Comparison of ENCODE assay signal across 8 mouse cellular contexts in the genomic region with DNA sequence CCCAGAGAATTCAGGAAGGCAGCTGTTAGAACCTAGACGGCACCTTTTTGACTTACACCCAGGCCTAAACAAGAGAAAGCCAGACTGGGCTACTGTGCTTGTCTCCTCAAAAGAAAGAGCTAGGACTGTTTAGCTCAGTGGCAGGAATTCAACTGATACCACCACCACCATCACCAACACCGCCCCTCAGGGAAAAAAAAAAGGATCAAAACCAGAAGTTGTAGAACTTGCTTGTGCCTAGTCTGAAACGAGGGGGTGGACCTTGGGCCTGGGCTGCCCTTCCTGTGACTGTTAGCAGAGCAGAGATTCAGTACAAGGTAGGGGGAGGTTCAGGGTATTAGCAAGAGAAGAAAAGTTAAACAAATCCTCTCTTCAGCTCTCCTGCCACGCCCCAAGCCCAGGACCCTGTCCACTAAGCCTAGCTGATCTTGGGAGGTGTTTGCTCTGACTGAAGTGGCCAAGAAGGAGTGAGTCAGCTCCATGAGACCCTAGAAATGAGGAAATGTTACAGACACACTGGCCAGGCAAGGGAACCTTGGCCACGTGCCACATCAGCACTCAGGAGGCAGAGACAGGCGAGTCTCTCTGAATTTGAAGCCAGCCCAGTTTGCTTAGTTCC. TPM values are rescaled to one million over a fixed set of nuclear protein-coding genes. Genes with fewer than 3 reads are reported as not detected.
A peak's percentile ranks its signal among the peaks of the same experiment; 100 is the strongest.
DNase-seq lines count a peak whose midpoint lies in the region; ATAC-seq and TF ChIP-seq lines count a peak whose summit lies in the region.

No protein-coding gene starts in this region.

- peak; percentile 21; the same call in 1 of the 2 replicates for ATAC-seq in forebrain, postnatal 0 days
- ATAC-seq in intestine, postnatal 0 days = peak; percentile 7; the same call in 1 of the 2 replicates
- peak; percentile 41 for ATAC-seq in stomach, postnatal 0 days (ENCODE audit: low FRiP score, low TSS enrichment)

- TF ChIP-seq EP300 in stomach, postnatal 0 days (optimal IDR thresholded peaks at IDR 0.05) = no peak

- H3K27ac ChIP-seq in forebrain, postnatal 0 days (ENCODE audit: low read depth, low read length) = peak overlapping the region; percentile 76
- peak overlapping the region; percentile 90 for H3K27ac ChIP-seq in intestine, postnatal 0 days (ENCODE audit: low read depth, low read length)
- peak overlapping the region; percentile 93 for H3K27ac ChIP-seq in stomach, postnatal 0 days (replicated peaks)

- DNase-seq in embryo, embryonic 11 days = peak; percentile 19
- DNase-seq in embryo, embryonic 10.5 days (ENCODE audit: low spot score) = no peak
- DNase-seq in MEL-GATA-1-ER (ENCODE audit: extremely low read depth, low read depth) = peak; percentile 19
- peak; percentile 45 for DNase-seq in forebrain, postnatal 0 days
- DNase-seq in lung, postnatal 25 days (ENCODE audit: low spot score) = peak; percentile 43
- DNase-seq in stomach, postnatal 0 days (ENCODE audit: low spot score) = peak; percentile 47
- no peak for DNase-seq in gastrocnemius, adult 8-10 months (ENCODE audit: low spot score in 2 of 2)

- no peak for TF ChIP-seq CTCF in forebrain, postnatal 0 days (IDR thresholded peaks at IDR 0.05; ENCODE audit: low read depth)
- TF ChIP-seq CTCF in intestine, postnatal 0 days (IDR thresholded peaks at IDR 0.05; ENCODE audit: low read depth) = no peak
- no peak for TF ChIP-seq CTCF in stomach, postnatal 0 days (IDR thresholded peaks at IDR 0.05; ENCODE audit: low read depth)

- H3K4me2 ChIP-seq in forebrain, postnatal 0 days (ENCODE audit: low read depth) = peak overlapping the region; percentile 78
- peak overlapping the region; percentile 91 for H3K4me2 ChIP-seq in intestine, postnatal 0 days (replicated peaks; ENCODE audit: low read depth)
- H3K4me2 ChIP-seq in stomach, postnatal 0 days (replicated peaks; ENCODE audit: low read depth) = peak overlapping the region; percentile 79

- peak overlapping the region; percentile 81 for H3K4me3 ChIP-seq in forebrain, postnatal 0 days (ENCODE audit: low read depth, low read length)
- H3K4me3 ChIP-seq in intestine, postnatal 0 days (ENCODE audit: low read depth, low read length) = peak overlapping the region; percentile 88
- peak overlapping the region; percentile 79 for H3K4me3 ChIP-seq in stomach, postnatal 0 days (ENCODE audit: low read depth, low read length)

- H3K36me3 ChIP-seq in forebrain, postnatal 0 days (ENCODE audit: insufficient read depth) = peaks cover 15% of the 10 kb centered on the region
- peaks cover 21% of the 10 kb centered on the region; the same call in 1 of the 2 replicates for H3K36me3 ChIP-seq in intestine, postnatal 0 days (ENCODE audit: control insufficient read depth, insufficient read depth)
- H3K36me3 ChIP-seq in stomach, postnatal 0 days (ENCODE audit: control insufficient read depth, insufficient read depth, low read length) = peaks cover 14% of the 10 kb centered on the region

- no peaks in the 10 kb centered on the region for H3K9me3 ChIP-seq in forebrain, postnatal 0 days (ENCODE audit: low read length)
- H3K9me3 ChIP-seq in intestine, postnatal 0 days (ENCODE audit: control insufficient read depth) = no peaks in the 10 kb centered on the region
- no peaks in the 10 kb centered on the region for H3K9me3 ChIP-seq in stomach, postnatal 0 days (ENCODE audit: control insufficient read depth, low read length)

- H3K9ac ChIP-seq in forebrain, postnatal 0 days = peak overlapping the region; percentile 97
- peak overlapping the region; percentile 85 for H3K9ac ChIP-seq in intestine, postnatal 0 days (ENCODE audit: low read depth, low read length)
- H3K9ac ChIP-seq in stomach, postnatal 0 days (ENCODE audit: low read length) = peak overlapping the region; percentile 94

- H3K27me3 ChIP-seq in forebrain, postnatal 0 days (ENCODE audit: insufficient read depth, low read length) = no peaks in the 10 kb centered on the region
- no peaks in the 10 kb centered on the region for H3K27me3 ChIP-seq in intestine, postnatal 0 days (replicated peaks; ENCODE audit: control insufficient read depth, insufficient read depth, low read length)
- H3K27me3 ChIP-seq in stomach, postnatal 0 days (ENCODE audit: control insufficient read depth, insufficient read depth, low read length) = no peaks in the 10 kb centered on the region

- 54% methylated on average over 6 of the region's 6 CpGs for WGBS in forebrain, postnatal 0 days
- 21% methylated on average over 6 of the region's 6 CpGs for WGBS in intestine, postnatal 0 days
- 27% methylated on average over 6 of the region's 6 CpGs for WGBS in stomach, postnatal 0 days

- H3K4me1 ChIP-seq in forebrain, postnatal 0 days (ENCODE audit: insufficient read depth) = peaks cover 8% of the 10 kb centered on the region; the same call in 1 of the 2 replicates
- no peaks in the 10 kb centered on the region for H3K4me1 ChIP-seq in intestine, postnatal 0 days (replicated peaks; ENCODE audit: control insufficient read depth, insufficient read depth, low read length)
- no peaks in the 10 kb centered on the region; the same call in 1 of the 2 replicates for H3K4me1 ChIP-seq in stomach, postnatal 0 days (replicated peaks; ENCODE audit: control insufficient read depth, insufficient read depth)

RNA-seq across cellular contexts. Expression of gene Cstb, which starts 0.8 kb away (rescaled TPM):
- 55.2 and 59.0 TPM in 2 replicates for total RNA-seq in forebrain, postnatal 0 days (2014; rRNA removed)
- 147 and 190 TPM in 2 replicates for polyA plus RNA-seq in forebrain, postnatal 0 days (2015; fragmentation: Nextera tagmentation; extraction: Ambion mirVana)
- polyA plus RNA-seq in intestine, postnatal 0 days (2015; fragmentation: Nextera tagmentation; extraction: Ambion mirVana) = 1,208 and 1,296 TPM in 2 replicates
- polyA plus RNA-seq in stomach, postnatal 0 days (2015; fragmentation: Nextera tagmentation; extraction: Ambion mirVana) = 636 and 675 TPM in 2 replicates
- total RNA-seq in gastrocnemius, adult 8-10 months (2022) = 10 to 100 TPM in 3 of 4 experiments, 1 to 10 TPM in 1; 7.8 to 12.6 (median 11.0) TPM

RNA-seq across cellular contexts. Expression of gene Rrp1, which starts 13.4 kb away (rescaled TPM):
- total RNA-seq in forebrain, postnatal 0 days (2014; rRNA removed) = 256 TPM in 2 replicates
- 401 and 455 TPM in 2 replicates for polyA plus RNA-seq in forebrain, postnatal 0 days (2015; fragmentation: Nextera tagmentation; extraction: Ambion mirVana)
- 141 and 148 TPM in 2 replicates for polyA plus RNA-seq in intestine, postnatal 0 days (2015; fragmentation: Nextera tagmentation; extraction: Ambion mirVana)
- 148 TPM in 2 replicates for polyA plus RNA-seq in stomach, postnatal 0 days (2015; fragmentation: Nextera tagmentation; extraction: Ambion mirVana)
- 10 to 100 TPM; 54.6 to 63.3 (median 59.5) TPM for total RNA-seq in gastrocnemius, adult 8-10 months (2022)

RNA-seq across cellular contexts. Expression of gene Pdxk, which starts 38.5 kb away (rescaled TPM):
- 30.5 and 43.6 TPM in 2 replicates for total RNA-seq in forebrain, postnatal 0 days (2014; rRNA removed)
- polyA plus RNA-seq in forebrain, postnatal 0 days (2015; fragmentation: Nextera tagmentation; extraction: Ambion mirVana) = 20.0 and 30.7 TPM in 2 replicates
- polyA plus RNA-seq in intestine, postnatal 0 days (2015; fragmentation: Nextera tagmentation; extraction: Ambion mirVana) = 22.8 and 26.5 TPM in 2 replicates
- 5.3 and 5.6 TPM in 2 replicates for polyA plus RNA-seq in stomach, postnatal 0 days (2015; fragmentation: Nextera tagmentation; extraction: Ambion mirVana)
- 1 to 10 TPM; 5.0 to 6.9 (median 6.3) TPM for total RNA-seq in gastrocnemius, adult 8-10 months (2022)

Comparison
In these comparisons a context has a peak if more than half of its experiments do, and no peak if none do; other contexts are left out.
1. DNase-seq: peak in embryo, embryonic 11 days (single experiment), MEL-GATA-1-ER (single experiment), forebrain, postnatal 0 days (single experiment), lung, postnatal 25 days (single experiment) and stomach, postnatal 0 days (single experiment); none in embryo, embryonic 10.5 days (single experiment) and gastrocnemius, adult 8-10 months (0 of 2).
2. Peak in every context shown above with its lines, with median percentiles within 50 percentile points of each other: ATAC-seq, H3K27ac ChIP-seq, H3K4me2 ChIP-seq, H3K4me3 ChIP-seq and H3K9ac ChIP-seq.